Mouse (Mus musculus): ENCODE measurements around the gene 1190005I06Rik. TPM values are rescaled to one million over a fixed set of nuclear protein-coding genes. Genes with fewer than 3 reads are reported as not detected.

The 1190005I06Rik gene
- total RNA-seq, 2 experiments from 2014 or later = 16.7 to 19.7 TPM

DNA sequence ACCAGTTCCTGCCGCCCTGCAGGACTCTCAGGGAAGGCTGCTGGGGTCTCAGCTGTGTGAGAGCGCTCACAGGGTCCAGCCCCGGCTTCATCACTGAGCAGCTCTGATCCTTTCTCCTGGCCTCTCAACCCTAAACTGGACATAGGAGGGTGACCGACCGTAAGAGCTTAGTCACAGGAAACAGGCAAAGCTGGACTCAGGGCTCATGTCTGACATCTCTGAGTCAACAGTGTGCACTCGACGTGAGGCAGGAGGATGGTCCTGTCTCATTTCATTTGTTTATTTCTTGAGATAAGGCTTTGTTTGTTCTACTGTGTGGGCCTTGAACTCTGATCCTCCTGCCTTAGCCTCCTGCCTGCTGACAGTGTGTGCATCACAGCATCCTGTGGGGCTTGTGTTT, 27.0 kb downstream of the 1190005I06Rik start:
- no peak for DNase-seq

DNA sequence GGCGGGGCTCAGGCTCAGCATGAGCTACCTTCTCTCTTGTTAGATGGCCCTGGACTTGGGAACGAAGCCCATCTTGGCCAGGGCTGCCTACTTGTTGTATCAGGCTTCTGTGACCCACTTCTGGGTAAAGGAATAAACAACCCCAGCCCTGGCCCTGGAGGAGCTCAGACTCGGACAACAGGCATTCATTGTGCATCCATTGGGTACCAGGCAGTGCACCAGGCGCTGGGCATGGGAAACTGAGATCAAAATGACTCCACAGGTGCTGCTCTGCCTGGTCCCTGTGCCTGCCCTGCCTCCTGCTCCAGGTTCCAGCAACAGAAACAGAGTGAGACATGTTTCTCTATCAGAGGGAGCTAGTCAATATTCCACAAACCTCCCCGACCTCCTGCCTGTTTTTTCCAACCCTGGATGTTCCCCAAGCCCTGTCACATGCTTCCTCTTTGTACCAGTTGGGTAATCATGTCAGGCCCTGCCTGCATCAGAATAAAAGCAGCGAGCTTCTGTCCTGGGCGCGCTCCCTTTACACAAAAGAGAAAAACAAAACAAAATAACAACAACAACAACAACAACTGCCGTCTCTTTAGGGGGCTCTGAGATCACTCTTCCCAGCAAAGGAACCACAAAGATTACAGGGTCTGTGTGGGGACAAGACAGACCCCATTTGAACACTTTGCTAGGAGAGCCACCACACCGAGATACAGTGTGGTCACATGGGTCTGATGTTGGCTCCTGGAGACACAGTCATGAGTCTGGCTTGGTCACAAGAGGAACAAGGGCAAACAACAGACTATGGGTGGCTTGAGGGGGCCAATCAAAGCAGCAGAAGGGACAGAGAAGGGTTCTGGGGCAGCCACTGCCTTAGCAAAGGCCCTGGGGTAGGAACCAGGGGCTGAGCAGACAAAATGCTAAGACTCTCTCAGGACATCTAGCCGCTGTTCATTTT, 27.9 kb downstream of the 1190005I06Rik start:
- no peak for DNase-seq

DNA sequence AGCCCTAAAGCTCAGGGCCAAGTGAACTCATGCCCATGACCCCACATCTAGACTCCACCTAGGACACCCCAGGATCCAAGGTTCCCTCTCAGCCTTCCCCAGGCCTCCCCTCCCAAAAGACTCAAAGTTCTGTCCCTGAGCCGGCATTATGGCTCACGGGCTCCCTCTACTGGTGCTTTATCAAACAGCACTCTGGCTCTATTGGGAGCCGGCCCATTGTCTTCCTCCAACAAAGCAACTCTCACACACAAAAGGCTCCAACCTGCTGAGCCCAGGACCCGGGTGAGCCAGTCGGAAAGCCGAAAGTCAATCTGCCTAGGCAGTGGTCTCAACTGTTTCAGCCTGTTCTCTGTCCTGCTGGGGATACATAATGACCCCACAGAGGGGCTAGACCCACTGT, 29.3 kb downstream of the 1190005I06Rik start:
- DNase-seq = peak; percentile 70 to 78

DNA sequence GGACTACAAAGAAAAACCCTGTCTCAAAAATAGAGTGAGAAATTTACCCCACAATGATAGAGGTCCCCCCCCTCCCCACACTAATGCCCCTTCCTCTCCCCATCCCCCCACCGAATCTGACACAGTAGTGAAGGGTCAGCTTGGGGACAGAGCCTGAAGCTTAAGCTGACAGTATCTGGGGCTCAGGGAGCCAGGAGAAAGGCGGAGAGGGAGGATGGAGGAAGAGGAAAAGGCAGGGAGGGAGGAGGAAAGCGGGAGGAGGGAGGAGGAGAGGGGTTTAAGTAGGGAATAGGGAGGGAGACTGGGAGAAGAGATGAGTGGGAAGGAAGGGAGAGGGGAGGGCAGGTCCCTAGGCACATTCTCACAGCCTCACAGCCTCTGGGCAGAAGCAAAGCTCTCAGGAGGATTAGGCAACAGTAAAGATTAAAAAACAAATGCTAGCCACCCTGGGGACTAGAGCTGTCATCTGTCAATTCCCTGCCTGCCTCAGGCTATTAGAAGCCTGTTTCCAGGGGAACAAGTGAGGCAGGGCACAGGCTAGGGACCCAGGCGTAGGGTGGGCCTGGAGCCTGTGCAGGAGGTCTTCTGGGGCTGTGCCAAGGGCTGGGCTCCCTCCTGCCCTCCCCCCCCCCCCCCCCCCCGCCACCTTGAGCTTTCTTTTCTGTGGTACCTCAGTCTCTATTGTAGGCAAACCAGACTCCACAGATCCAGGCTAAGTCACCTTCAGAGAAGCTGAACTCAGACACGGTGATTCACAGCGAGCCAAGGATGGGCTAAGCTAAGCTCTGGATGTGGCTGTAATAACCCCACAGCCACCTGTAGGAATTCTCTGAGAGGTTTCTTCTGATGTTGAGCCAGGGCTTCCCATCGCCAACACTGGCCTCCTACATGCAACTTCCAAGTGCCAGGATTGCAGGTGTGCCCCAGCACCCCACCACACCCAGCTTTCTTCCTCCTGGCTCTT, 30.5 kb downstream of the 1190005I06Rik start:
- DNase-seq = no peak

DNA sequence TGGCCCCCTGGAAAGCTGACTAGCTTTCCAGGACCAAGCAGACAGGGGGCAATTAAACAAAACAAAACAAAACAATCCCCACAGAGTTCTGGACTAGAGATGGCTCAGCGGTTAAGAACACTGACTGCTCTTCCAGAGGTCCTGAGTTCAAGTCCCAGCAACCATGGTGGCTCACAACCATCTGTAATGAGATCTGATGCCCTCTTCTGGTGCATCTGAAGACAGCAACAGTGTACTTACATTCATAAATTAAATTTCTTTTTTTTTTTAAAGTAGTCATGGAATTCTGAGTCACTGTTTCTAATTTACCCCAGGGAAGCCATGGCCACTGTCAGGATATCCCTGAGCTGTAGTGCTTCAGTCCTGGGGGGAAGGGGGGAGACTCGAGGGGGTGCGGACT, 32.9 kb downstream of the 1190005I06Rik start:
- no peak for DNase-seq

DNA sequence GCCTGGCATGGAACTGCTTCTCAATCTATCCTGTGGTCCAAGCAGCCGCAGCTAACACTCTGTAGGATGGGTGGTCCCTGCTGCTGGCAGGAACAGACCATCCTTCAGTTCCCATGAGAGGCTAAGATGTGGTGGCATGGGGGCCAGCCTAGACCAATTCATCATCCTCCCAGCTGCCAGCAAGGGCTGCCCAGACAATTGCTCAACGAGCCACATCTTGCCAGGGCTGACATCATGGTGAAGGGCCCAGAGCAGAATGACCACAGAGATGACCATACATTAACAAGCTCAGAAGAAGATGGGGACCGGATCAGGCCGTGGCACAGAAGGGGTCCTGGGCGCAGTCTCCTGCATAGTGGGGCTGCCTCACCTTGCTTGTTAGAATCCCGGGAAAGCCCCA, 36.6 kb downstream of the 1190005I06Rik start:
- DNase-seq = peak in 1 of 2 experiments; percentile 27

DNA sequence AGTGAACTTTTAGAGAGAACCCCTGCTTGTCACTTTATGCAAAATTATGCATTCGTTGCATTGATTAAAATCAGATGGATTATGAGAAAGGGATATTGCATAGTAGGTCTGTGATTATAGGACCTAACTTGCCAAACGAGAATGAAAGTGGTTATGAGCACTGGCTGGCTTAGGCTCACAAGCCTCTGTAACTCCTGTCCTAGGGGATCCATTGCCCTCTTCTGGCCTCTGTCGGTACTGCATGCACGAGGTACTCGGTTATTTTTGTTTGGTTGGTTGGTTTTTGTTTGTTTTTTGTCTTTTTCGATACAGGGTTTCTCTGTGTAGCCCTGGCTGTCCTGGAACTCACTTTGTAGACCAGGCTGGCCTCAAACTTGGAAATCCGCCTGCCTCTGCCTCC, 39.5 kb downstream of the 1190005I06Rik start:
- DNase-seq = peak; percentile 79 to 84

DNA sequence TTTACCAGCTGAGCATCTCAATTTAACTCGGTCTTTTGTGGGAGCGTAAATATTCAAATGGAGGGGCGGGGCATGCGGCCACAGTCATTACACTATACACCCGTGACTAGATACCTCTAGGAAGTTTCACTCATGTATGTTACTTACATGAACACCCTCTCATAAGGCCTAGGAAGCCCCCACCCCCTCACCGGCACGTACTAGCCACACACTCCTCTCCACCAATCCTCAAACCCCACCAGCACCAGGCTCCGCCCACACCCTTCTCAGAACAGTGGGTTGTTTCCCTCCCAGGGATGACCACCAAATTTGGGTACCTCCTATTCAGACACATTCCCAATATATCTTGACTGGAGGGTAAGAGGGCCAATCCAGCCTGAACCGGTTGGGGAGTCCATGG, 40.0 kb downstream of the 1190005I06Rik start:
- no peak for DNase-seq

DNA sequence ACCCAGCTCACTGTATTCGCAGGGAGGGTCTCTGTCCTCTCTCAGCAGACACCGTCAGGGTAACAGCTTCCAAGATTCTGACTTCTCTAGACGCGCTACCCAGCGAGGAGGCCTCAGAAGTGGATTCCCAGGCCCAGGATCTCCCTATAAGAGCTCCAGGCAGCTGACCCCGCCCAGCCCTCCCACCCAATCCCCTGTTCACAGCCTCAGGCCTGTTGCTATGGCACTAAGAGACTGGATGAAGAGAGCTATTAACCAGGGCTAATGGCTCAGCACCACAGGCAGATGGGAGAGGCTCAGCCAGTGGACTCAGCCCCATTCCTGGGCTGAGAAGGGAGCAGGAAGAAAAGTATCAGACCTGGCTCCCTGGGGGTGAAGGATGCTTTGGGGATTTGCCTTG, 44.8 kb downstream of the 1190005I06Rik start:
- no peak for DNase-seq

DNA sequence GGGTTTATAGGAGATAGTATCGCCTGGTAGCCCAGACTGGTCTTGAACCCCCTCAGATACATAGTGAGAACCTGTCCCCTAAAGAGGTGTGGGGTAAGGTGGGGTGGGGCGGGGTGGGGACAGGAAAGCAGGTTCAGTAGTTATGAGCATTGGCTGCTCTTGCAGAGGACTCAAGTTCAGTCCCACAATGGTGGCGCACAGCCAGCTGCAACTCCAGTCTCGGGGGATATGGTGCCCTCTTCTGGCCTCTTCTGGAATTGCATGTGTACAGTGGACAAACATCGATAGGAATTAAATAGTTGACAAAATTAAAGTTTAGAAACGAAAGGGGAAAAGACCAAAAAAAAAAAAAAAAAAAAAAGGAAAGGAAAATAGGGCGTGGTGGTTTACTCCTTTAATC, 47.9 kb downstream of the 1190005I06Rik start:
- DNase-seq = peak; percentile 85 to 88

DNA sequence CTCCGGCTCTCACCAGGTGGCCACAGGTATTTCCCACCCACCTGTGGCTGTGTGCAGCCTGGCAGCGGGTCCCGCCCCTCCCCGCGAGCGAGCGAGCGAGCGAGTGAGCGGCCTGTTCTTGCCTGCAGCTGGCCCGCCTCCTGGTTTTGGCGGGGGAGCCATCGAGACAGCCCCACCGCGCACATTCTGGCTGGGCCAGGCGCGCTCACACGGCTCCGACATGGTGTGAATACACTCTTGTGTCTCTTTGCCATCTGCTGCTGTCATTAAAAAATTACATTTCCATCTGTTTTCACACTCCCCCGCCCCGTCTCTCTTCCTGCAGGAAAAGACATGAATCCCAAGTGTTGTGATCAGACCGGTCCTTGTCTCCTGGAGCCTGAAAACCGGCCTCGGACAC, 48.9 kb downstream of the 1190005I06Rik start:
- no peak for DNase-seq

DNA sequence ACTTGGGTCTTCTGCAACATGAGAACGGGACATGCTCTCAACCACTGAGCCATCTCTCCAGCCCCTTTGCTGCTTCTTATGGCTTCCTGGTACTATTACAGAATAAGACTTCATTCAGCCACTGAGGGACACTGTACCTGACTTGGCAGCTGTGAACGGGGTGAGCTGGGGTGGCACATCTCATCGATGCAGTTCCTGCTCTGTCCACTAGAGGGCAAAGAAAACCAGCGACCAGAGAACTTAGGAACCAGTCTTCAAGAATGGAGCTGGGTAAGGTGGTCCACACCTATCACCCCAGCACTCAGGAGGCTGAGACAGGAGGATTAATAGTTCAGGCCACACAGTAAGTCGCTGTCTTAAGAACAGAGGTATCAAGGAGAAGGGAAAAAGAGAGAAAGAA, 51.5 kb downstream of the 1190005I06Rik start:
- DNase-seq = peak; percentile 36 to 64

DNA sequence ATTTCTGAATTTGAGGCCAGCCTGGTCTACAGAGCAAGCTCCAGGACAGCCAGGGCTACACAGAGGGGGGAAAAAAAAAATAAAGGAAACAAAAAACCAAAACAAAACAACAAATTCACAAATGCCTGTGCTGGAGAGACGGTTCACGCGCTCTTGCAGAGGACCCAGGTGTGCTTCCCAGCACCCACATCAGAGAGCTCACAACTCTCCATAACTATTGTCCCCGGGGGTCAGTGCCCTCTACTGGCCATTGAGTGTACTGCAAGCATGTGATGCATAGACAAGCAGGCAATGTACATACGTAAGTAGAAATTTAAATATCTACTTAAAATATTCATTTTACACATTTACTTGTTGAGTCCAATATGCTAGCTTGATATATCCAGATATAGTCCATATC, 52.9 kb downstream of the 1190005I06Rik start:
- no peak for DNase-seq

DNA sequence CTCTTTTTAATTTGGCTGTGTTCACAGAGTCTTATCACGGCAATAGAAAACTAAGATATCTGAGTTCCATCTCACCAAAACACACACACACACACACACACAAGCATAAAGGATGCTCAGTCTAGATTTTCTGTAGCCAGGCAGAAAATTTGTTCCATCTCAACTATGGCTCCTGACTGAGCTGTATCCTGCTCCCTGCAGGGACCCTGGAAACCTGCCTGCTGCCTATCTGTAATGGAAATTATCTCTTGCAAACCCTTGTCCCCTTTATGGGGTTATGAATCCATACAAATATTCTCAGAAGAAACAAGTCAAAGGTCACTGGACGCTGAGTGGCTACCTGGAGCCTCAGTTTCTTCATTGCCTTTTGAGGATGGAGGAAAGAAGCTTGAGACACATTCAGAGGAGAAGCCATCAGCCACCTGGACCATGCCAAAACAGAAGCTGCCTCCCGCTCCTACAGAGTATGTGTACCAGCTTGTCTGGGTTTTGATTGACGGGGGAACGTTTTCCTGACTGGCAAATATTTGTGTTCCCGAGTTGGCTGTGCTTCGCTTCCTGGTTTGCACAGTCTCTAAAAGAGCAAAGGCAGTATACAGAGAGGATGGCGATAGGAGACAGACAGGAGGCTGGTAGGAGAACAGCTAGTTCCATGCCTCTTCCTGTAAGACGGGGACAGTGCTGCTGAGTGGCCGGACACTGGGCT, 55.7 kb downstream of the 1190005I06Rik start:
- no peak for DNase-seq

DNA sequence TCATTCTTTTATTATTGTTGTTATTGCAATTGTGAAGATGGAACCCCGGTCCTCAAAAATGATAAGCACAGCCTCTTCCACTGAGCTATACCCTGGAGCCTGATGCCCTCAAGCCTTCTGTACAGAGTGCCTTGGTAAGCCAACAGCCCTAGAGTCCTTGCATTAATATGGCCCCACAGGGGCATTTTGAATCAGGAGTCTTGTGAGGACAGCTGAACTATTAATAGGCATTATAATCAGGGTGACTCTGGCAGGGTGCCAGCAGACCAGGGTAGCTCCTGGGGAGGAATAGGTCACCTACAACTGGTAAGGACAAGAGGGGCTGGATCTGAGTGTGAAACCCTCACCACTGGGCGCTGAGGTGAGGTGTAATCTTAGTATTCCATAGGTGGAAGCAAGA, 57.5 kb downstream of the 1190005I06Rik start:
- DNase-seq = no peak

DNA sequence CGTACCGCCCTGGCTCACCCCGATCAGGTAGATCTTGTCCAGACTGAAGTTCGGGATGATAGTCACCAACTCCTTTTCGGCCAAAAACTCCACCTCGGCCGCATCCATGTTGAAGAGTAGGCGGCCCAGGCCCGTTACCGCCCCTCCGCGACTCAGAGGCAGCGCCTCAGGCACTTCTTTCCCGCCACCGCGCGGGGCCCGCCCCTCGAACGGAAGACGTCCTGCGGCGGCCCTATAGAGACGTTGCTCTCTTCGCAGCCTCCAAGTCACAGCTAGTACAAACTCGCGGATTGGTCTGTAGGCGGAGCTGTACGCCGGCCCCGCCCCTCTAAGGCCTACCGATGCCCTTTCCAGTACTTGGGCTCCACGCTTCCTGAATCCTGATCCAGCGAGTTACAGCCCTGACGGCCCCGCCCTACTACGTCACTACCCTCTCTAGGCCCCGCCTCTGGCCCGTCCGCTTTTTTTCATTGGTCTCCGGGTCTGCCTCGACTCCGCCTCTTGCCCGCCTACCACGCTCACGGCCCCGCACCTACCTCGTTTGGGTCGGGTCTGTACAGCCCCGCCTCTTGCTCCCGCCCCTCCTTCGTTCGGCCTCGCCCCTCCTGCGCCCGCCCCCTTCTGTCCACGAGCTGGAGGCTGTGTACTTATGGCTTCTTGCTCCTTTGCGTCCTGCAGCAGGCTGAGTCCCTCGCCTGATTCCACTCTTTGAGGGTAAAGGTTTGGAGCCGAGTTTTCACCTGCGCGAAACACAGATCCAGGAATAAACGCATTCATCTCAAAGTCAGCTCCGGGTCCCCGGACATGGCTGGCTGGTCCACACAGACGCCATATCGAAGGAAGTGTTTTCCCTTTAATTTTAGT, 58.3 kb downstream of the 1190005I06Rik start, which contains the start of gene Gins2:
Gins2 (minus strand) TSS at position 397 of the 864 bp plus-strand sequence.
- peak; percentile 99 for DNase-seq

DNA sequence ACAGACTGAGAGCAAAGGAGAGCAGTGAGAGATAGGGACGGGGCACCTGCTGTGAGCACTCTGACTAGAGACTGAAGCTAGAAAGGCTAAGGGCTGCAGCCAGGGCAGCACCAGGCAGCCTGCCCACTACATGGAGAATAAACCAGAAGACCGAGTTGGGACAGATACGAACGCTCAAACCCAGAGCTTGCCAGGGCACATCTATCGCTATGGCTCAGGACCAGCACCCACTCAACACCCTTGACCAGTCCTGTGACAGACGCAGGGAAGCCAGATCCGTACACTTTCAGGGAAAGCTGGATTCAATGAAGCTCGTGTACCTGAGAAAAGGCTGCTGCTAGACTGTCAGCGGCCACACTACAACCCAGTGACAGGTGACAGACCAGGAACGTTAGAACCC, 61.9 kb downstream of the 1190005I06Rik start:
- DNase-seq = no peak

DNA sequence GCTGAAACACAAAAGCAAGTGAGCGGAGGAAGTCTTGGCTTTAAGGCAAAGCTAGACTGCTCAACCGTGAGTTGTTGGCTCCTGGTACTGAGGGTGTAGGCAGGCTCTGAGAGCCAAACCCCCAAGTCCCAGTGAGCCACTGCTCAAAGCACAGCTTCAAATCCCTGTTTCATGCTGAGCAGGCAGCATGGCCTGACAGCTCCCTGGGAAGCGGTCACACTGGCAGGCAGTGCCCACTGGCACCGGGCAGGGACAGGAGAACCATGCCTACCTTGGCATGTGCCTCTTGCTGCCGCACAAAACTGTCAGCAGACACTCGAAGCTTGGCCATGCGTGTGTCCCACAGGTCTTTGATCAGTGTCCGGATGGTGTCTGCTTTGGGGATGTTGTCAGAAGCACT, 65.6 kb downstream of the 1190005I06Rik start:
- no peak for DNase-seq

DNA sequence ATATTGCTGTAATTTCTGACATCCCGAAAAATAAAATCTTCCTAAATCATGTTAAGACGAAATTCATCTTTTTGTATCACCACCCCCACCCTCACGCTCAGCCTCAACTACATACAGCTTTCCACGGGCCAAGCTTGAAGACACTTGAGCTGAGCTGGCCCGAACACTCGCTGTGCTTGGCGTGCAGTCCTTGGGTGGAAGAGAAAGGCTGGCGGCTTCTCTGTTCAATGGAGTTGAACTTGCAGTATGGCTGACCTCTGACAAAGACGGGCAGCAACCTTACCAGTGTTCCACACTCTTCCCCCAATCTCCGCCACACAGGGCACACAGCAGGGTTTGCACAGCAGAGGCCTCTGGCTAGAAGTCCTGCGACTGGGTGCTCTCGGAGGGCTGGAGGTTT, 66.1 kb downstream of the 1190005I06Rik start:
- no peak for DNase-seq

DNA sequence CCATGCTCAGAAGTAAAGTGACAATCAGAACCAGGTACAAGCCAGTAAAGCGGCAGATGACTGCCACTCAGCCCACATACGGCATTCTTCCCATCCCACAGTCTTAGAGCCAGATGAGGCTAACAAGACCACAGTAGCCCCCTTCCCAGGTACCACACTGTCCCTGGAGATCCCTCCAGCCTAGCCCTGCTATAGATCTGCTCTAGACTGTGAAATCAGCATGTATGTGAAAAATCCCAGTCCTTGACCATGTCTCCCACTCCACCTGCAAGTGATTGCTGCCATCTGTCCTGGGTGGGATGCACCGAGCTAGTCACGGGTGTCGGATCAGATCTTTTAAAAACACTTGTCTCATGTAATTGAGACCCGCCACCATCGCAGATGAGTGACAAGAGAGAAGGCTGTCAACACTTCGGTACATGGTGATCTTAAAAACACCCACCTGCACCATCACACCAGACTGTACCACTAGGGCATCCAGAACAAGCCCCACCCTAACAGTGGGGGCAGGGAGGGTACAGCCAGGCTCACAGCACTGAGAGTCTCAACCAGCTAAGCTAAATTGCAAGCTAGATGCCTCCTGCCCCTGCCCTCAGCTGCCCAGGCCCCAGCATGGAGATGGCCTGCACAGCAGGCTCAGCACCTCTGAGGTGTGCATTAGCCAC, 67.0 kb downstream of the 1190005I06Rik start:
- no peak for DNase-seq
